Mouse (Mus musculus): ENCODE data around the gene Rnf44. TPM values are rescaled to one million over a fixed set of nuclear protein-coding genes. Genes with fewer than 3 reads are reported as not detected.

Rnf44 gene
- polyA plus RNA-seq, 1 experiment from 2014 or later, result 87.6 TPM

DNA sequence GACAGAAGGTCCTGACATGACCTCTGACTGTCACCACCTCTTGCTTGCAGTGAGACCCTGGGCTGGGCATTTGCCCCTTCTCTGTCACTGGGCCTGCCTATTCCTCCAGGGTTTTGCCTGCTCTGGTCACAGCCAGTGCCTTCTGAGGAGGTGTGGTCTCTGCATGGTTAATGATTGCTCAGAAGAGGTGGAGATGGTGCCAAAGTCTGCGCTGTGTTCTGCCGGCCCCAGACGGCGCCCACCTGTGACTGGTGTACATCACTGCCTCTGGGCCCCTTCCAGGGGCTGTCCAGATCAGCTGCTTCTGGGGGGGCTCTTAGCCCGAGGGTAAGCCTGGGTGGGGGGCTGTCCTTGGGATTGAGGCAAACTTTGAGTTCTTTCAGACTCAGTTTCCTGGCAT is 7.5 kb upstream of the Rnf44 start, which contains the start of gene Cdhr2:
Gene Cdhr2 (plus strand): TSS at position 219 of the 400 bp plus-strand sequence.
- Histone ChIP-seq H3K4me1 (no peaks in the 10 kb centered on the region), H3K27ac (replicated peaks) (no peak within 1 kb of the TSS), H3K9me3 (no peaks in the 10 kb centered on the region), H3K36me3 (replicated peaks) (no peaks in the 10 kb centered on the region), H3K4me3 (no peak within 1 kb of the TSS), H3K27me3 (replicated peaks; ENCODE audit: low read depth, poor library complexity, severe bottlenecking) (no peaks in the 10 kb centered on the region)
- WGBS, result 76% methylated on average over 5 of the region's 5 CpGs
- no peak for DNase-seq (ENCODE audit: low spot score)

DNA sequence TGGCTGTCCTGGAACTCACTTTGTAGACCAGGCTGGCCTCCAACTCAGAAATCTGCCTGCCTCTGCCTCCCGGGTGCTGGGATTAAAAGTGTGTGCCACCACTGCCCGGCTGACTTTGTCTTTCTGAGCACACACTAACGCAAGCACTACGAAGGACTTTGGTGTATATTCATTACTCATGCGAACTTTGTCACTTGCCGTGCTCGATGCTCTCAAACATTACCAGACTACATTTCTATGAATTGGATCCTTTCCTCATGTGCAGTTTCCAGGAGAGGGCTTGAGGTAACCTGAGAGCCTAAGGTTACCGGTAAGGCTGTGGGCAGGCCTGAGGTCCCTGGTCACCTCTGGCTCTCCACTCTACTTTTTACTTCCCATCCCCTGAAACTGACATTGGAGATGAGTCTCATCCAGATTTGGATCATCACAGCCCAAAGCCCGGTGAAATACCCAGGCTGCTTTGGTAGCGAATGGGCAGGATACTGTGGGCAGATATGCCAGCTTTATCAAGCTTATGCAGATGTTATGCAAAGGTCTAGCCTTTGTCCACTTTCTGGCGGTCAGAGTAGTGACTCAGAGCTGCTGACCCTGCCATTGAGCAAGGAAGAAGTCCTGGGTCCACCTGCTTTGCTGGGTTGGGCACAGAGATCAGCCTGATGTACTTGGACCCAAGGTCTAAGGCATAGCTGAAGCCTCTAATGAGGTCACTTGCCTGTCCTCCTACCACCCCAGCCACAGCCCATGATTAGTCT is 1.9 kb upstream of the Rnf44 start:
- no peak overlapping the region for H3K4me3 ChIP-seq
- H3K9me3 ChIP-seq, result no peaks in the 10 kb centered on the region
- no peak for DNase-seq (ENCODE audit: low spot score)
- no peaks in the 10 kb centered on the region for H3K27me3 ChIP-seq (replicated peaks; ENCODE audit: low read depth, poor library complexity, severe bottlenecking)
- H3K36me3 ChIP-seq (replicated peaks), result no peaks in the 10 kb centered on the region
- H3K27ac ChIP-seq (replicated peaks), result no peak overlapping the region
- H3K4me1 ChIP-seq, result peaks cover 27% of the 10 kb centered on the region
- WGBS, result 90% methylated on average over 11 of the region's 11 CpGs

DNA sequence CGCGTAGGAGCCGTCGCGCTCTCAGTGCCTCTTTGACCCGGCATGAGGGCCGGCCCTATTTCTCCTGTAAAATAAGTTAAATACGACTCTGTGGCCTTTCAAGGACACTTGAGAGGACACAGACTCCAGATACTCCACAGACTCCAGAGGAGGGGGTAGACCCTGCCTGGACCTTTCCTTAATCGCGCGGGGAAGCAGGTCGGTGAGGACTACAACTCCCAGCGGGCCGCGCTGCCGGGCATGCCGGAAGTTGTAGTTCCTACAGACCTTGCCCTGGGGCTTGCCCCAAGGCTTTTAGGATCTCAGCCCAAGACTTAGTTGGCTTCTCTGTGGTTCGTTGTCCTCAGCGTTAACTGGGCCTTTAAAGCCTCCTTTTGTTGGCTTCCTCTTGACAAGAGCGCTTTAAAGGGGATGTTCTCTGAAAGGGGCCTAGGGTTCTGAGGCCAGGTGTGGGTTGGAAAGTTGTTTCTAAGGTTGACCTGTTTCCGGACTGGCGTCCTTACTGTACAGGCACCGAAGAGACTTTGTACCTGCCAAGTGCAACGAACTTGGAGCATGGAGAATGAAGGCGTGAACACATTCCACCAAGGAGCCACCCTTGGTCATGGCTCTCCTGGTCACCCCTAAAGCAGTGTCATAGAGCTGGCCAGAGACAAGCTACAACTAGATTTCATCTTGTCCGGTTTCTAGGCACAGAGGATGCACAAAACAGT is 797 bp upstream of the Rnf44 start:
- H3K36me3 ChIP-seq (replicated peaks), result no peaks in the 10 kb centered on the region
- DNase-seq (ENCODE audit: low spot score), result no peak
- H3K4me3 ChIP-seq, result peak overlapping the region; percentile 98
- 20% methylated on average over 26 of the region's 26 CpGs for WGBS
- no peaks in the 10 kb centered on the region for H3K9me3 ChIP-seq
- peaks cover 27% of the 10 kb centered on the region for H3K4me1 ChIP-seq
- H3K27ac ChIP-seq (replicated peaks), result peak overlapping the region; percentile 94
- no peaks in the 10 kb centered on the region for H3K27me3 ChIP-seq (replicated peaks; ENCODE audit: low read depth, poor library complexity, severe bottlenecking)

DNA sequence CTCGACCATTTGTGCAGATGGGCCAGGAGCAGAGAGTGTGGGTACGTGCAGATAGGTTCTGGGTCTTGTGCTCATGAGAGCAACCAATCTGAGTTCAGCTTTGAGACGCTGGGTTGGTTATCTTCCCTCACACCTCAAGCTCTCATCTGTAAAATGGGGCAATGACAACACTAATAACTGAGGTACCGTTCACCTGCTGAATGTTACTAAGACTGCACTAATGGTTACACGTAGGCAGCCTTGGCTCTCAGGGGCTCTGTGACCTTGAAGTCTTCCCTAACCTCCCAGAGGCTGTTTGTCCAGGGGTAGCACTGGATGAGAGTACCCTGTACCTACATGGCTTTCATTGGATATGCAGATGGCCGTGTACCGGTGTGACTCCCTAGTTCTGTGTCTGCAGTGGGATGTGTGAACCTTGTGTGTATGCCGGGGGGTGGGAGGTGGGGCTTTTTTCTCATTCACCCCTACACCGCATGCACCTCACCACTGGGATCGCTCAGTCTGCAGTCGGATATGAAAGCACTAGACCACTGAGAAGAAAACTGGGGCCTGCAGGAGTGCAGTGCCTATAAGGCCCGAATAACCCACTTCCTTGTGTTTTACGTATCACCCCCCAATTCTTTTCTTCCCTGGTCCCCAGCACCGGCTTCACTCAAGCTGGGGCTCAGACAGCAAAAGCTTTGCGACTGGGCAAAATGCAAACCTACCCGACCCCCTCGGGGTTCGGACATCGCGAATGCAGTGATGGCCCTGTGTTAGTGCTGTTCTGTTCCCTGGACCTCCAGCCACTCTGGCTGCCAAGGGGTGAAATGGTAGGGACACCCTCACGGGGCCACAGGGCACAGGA is 773 bp downstream of the Rnf44 start:
- 17% methylated on average over 21 of the region's 21 CpGs for WGBS
- Histone ChIP-seq H3K4me3 (peak overlapping the region; percentile 98), H3K36me3 (replicated peaks) (no peaks in the 10 kb centered on the region), H3K27ac (replicated peaks) (peak overlapping the region; percentile 94), H3K4me1 (peaks cover 36% of the 10 kb centered on the region), H3K27me3 (replicated peaks; ENCODE audit: low read depth, poor library complexity, severe bottlenecking) (no peaks in the 10 kb centered on the region), H3K9me3 (no peaks in the 10 kb centered on the region)
- DNase-seq (ENCODE audit: low spot score), result no peak

DNA sequence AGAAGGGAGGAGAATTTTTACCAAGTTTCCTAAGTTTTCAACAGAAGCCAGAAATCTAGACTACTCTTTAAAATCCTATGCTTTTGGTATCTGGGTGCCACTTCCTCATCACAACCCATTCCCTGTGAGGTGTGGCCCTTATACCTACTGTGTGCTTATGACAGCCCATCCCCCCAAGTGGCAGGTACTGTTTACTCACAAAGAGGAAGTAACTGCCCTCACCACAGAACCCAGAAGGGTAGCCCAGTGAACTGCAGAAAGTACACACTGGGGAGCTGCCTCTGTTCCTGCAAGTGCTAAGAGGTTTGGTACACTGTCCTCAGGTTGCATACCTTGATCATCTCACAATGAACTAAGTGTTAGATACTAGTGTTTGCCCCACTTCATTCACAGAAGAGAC is 2.0 kb downstream of the Rnf44 start:
- no peak for DNase-seq (ENCODE audit: low spot score)
- H3K4me1 ChIP-seq, result peaks cover 36% of the 10 kb centered on the region
- H3K9me3 ChIP-seq, result no peaks in the 10 kb centered on the region
- H3K4me3 ChIP-seq, result peak overlapping the region; percentile 98
- no peaks in the 10 kb centered on the region for H3K36me3 ChIP-seq (replicated peaks)
- H3K27ac ChIP-seq (replicated peaks), result no peak overlapping the region
- H3K27me3 ChIP-seq (replicated peaks; ENCODE audit: low read depth, poor library complexity, severe bottlenecking), result no peaks in the 10 kb centered on the region

DNA sequence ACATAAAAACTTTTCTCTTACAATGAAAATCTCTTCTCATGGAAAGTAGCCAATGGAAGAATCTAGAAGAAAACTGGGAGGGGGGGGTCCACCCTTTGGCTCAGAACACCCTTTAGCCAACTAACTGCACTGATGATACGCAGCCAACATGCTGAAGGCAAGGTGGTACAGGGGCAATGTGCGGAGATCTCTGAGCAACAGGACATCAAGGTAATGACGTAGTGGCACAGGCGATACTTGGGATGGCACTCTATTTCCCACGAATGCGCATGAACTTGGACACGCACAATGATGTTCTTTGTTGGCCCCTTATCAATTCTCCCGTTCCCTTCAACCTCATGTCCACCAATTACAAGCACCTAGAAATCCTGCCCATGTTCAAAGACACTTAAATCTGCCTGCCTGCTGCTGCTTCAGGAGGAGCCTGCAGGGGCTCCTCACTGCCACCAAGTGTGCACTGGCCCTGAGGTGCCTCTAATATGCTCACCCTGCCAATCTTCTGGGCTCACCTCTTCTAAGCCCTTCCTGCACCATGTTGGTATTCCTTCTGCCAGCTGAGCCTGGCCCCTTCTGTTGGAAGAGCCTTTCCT is 3.5 kb downstream of the Rnf44 start:
- Histone ChIP-seq H3K27ac (replicated peaks) (no peak overlapping the region), H3K4me3 (no peak overlapping the region), H3K9me3 (no peaks in the 10 kb centered on the region), H3K4me1 (peaks cover 48% of the 10 kb centered on the region), H3K36me3 (replicated peaks) (peaks cover 8% of the 10 kb centered on the region), H3K27me3 (replicated peaks; ENCODE audit: low read depth, poor library complexity, severe bottlenecking) (no peaks in the 10 kb centered on the region)
- WGBS, result 91% methylated on average over 8 of the region's 8 CpGs
- DNase-seq (ENCODE audit: low spot score), result no peak

DNA sequence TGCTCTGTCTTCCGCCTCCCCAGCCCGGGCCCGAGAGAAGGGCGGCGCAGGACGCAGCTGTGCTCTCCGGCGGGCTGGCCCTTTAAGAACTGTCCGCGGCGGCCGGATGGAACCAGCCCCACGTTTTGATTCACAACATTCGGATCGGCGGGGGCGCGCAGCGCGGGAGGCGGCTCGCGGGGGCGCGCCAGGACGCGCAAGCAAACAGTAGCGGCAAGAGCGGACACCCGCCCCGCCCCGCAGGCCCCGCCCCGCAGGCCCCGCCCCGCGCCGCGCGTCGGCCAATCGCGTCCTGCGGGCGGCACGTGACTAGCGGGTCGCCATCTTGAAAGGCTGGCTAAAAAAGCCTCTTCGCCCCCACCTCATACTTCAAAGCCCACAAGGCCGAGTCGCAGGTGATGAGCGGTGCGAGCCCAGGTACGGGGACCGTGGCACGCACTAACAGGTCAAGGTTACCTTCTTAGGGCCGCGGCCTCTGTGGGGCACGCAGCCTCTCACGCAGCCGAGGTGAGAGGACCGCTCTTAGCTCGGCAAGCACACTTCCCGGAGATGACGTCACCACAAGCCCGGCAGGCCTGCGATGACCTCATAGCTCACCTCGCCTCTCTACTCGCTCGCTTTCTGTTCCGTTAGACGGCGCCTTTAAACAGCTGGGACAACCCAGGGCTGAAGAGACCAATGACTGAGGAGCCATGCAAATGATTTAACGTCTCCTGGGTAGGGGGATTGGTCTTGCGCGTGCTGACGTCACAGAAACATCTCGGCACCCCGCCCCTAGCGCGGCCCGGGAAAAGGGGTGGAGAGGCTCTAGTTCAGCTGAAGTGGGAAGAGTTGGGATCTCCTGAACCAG is 5.9 kb downstream of the Rnf44 start:
- H3K4me3 ChIP-seq, result peak overlapping the region; percentile 80
- DNase-seq (ENCODE audit: low spot score), result peak; percentile 99
- peak overlapping the region; percentile 97 for H3K27ac ChIP-seq (replicated peaks)
- H3K9me3 ChIP-seq, result no peaks in the 10 kb centered on the region
- H3K4me1 ChIP-seq, result peaks cover 53% of the 10 kb centered on the region
- H3K36me3 ChIP-seq (replicated peaks), result peaks cover 32% of the 10 kb centered on the region
- WGBS, result under 1% methylated on average over 82 of the region's 82 CpGs
- no peaks in the 10 kb centered on the region for H3K27me3 ChIP-seq (replicated peaks; ENCODE audit: low read depth, poor library complexity, severe bottlenecking)

DNA sequence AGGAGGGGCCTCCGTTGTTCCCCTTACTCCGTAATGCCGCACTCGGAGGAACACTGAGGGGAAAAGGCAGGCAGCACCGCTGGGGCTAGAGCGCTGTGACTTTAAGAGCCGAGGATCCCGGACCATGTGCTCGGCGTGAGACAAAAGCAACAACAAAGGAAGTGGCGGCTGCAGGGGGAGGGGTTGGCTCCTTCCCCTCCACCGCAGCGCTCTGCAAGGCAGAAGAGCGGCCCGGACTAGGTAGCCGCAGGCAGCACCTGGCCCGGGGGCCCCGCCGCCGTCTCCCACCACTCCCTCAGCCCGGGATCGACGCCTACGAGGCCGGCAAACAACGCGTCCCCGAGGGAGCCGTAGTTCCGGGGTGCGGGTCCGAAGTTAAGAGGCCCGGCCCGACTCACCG is 6.6 kb downstream of the Rnf44 start:
- Histone ChIP-seq H3K4me3 (peak overlapping the region; percentile 80), H3K27me3 (replicated peaks; ENCODE audit: low read depth, poor library complexity, severe bottlenecking) (no peaks in the 10 kb centered on the region), H3K27ac (replicated peaks) (peak overlapping the region; percentile 97), H3K36me3 (replicated peaks) (peaks cover 39% of the 10 kb centered on the region), H3K9me3 (no peaks in the 10 kb centered on the region), H3K4me1 (peaks cover 46% of the 10 kb centered on the region)
- WGBS, result under 1% methylated on average over 35 of the region's 35 CpGs
- peak; percentile 84 for DNase-seq (ENCODE audit: low spot score)

DNA sequence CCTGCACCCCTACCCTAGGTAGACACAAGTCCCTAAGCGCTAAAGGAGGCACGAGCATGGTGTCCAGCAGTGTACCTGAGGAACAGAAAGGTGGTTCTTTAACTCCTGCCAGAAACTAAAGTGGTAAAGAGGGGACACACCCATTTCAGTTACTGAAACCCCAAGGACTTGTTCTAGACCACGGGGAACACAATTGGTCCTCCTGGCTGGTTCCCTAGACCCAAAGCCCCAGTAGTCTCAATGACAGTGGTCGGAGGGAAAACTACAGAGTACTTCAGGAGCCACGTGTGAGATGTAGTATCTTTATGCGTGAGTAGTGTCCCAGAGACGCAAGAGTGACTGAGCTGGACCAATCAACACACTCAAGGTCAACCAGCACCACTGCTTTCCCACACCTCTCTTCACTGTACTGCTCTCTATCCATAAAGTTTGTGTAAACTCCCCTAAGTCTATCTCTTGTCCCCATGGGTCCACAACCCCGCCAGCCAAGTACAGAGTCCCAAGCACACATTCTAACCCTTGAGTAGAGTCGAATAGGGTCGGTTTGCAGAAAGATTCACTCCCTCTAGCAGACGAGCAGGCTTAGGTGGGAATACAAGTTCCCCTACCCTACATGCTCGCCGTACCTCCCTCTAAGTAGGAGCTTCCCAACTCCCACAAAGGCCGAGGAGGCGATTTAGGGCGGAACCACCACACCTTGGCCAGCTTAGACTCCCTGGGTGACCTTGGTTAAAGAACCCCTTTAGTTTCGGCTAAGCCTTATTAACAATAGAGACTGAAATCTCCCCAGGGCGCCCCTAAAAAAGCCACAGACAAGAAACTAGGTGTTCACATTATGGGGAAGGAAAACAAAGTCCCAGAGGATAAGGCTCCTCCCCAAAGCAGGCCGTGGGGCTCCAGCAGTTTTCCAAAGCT is 7.3 kb downstream of the Rnf44 start:
- WGBS, result 6% methylated on average over 19 of the region's 19 CpGs
- Histone ChIP-seq H3K27ac (replicated peaks) (peak overlapping the region; percentile 97), H3K4me3 (peak overlapping the region; percentile 80), H3K4me1 (peaks cover 39% of the 10 kb centered on the region), H3K36me3 (replicated peaks) (peaks cover 46% of the 10 kb centered on the region), H3K27me3 (replicated peaks; ENCODE audit: low read depth, poor library complexity, severe bottlenecking) (no peaks in the 10 kb centered on the region), H3K9me3 (no peaks in the 10 kb centered on the region)
- peak; percentile 42 for DNase-seq (ENCODE audit: low spot score)

DNA sequence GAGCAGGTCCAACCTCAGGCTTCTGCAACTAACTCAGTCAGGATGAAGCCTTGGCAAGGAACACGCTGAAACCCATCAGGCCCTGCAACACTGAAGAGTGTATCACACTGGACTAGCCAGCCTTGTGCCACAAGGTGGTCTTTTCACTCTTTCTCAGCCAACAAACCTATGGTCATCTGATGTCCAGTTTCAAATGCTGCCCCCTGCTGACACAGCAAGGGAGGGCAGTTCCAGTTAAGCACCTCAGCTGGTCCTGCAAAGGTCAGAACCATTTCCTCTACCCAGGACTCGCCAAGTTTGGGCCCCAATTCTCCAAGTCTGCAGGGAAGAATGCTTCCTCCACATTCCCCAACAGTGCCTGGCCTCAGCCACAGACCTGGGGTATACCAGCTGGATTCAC is 8.5 kb downstream of the Rnf44 start:
- peak; percentile 66 for DNase-seq (ENCODE audit: low spot score)
- Histone ChIP-seq H3K4me3 (peak overlapping the region; percentile 80), H3K9me3 (no peaks in the 10 kb centered on the region), H3K4me1 (peaks cover 35% of the 10 kb centered on the region), H3K27ac (replicated peaks) (peak overlapping the region; percentile 97), H3K36me3 (replicated peaks) (peaks cover 59% of the 10 kb centered on the region), H3K27me3 (replicated peaks; ENCODE audit: low read depth, poor library complexity, severe bottlenecking) (no peaks in the 10 kb centered on the region)
- WGBS, result 45% methylated on average over 2 of the region's 2 CpGs
